Mouse (Mus musculus) testis, adult 2 months (tissue): ENCODE results near the gene Evi5l. TPM values are rescaled to one million over a fixed set of nuclear protein-coding genes. Genes with fewer than 3 reads are reported as not detected.

ENCODE experiments used
- H3K27ac ChIP-seq: fragments of 200-500 bp; 2 replicates; pipeline ENCODE4 v1.5.1; 2012; ENCODE audit warnings: low read depth, low read length; ENCODE audit not compliant: control insufficient read depth, insufficient read depth
- H3K27me3 ChIP-seq: fragments of 200-500 bp; 2 replicates; pipeline ENCODE4 v1.6.1; 2012; ENCODE audit warnings: mild to moderate bottlenecking, low read length, moderate library complexity; ENCODE audit not compliant: control insufficient read depth, insufficient read depth
- H3K36me3 ChIP-seq: fragments of 200-500 bp; 2 replicates; pipeline ENCODE4 v1.6.1; 2012; ENCODE audit warnings: mild to moderate bottlenecking, low read length; ENCODE audit not compliant: control insufficient read depth, insufficient read depth
- H3K4me1 ChIP-seq: fragments of 200-500 bp; 2 replicates; pipeline ENCODE4 v1.6.1; 2012; ENCODE audit warnings: low read length; ENCODE audit not compliant: control insufficient read depth, insufficient read depth
- H3K4me3 ChIP-seq: fragments of 200-500 bp; 2 replicates; pipeline ENCODE4 v1.5.1; 2012; ENCODE audit warnings: low read depth, mild to moderate bottlenecking, low read length, moderate library complexity, mixed read lengths; ENCODE audit not compliant: control insufficient read depth
- CTCF ChIP-seq: fragments of 200-500 bp; IDR thresholded peaks from 2 replicates; pipeline ENCODE4 v1.5.1; 2012; ENCODE audit warnings: low read depth, mild to moderate bottlenecking, inconsistent platforms, low read length, moderate library complexity; ENCODE audit not compliant: control insufficient read depth, insufficient read depth, insufficient replicate concordance
- POLR2A ChIP-seq: fragments of 200-500 bp; IDR thresholded peaks from 2 replicates; pipeline ENCODE4 v1.6.1; 2012; ENCODE audit warnings: low read depth, mild to moderate bottlenecking, inconsistent platforms, low read length, moderate library complexity; ENCODE audit not compliant: control insufficient read depth
- polyA plus RNA-seq: library from polyadenylated mRNA; depleted of rRNA; stranded (reverse); fragments of >200 nt; gene quantifications from 2 replicates; pipeline ENCODE4 v1.2.3, GENCODE M21; 2012

Evi5l gene
- polyA plus RNA-seq, 1 experiment, result 181 TPM

DNA sequence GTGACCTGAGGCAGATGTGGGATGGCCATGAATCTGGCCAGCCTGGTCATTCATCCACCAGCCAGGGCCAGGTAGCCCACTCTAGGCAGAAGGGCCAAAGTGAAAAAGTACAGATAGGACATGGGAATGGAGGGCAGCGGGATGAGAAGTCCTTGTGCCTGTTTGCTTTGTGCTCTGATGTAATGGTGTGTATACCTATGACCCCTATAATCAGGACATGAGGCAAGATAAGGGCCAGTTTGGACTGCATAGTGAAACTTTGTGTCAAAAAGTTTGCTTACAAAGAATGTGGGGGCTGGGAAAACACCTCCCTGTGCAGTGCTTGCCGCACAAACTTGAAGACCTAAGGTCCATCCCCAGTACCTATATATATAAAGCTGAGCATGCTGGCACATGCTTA is 19.8 kb downstream of the Evi5l start:
- H3K36me3 ChIP-seq, result no peaks in the 10 kb centered on the region; the same call in none of the 2 replicates
- no peak for TF ChIP-seq POLR2A
- no peak for TF ChIP-seq CTCF
- H3K4me3 ChIP-seq, result no peak overlapping the region
- H3K4me1 ChIP-seq, result no peaks in the 10 kb centered on the region; the same call in 1 of the 2 replicates
- no peak overlapping the region for H3K27ac ChIP-seq
- H3K27me3 ChIP-seq, result no peaks in the 10 kb centered on the region

- TF ChIP-seq POLR2A, result no peak
- TF ChIP-seq CTCF, result no peak
- no peaks in the 10 kb centered on the region; the same call in none of the 2 replicates for H3K36me3 ChIP-seq
- no peaks in the 10 kb centered on the region for H3K27me3 ChIP-seq
Measured at GRCm38 (mm10) chr8:4188605-4189004, 22.2 kb downstream of the Evi5l start.

GRCm38 (mm10) chr8:4189031-4189722 is 22.8 kb downstream of the Evi5l start:
- H3K27ac ChIP-seq, result no peak overlapping the region
- TF ChIP-seq POLR2A, result no peak
- TF ChIP-seq CTCF, result no peak
- H3K27me3 ChIP-seq, result no peaks in the 10 kb centered on the region
- H3K4me1 ChIP-seq, result peaks cover 6% of the 10 kb centered on the region
- no peaks in the 10 kb centered on the region; the same call in none of the 2 replicates for H3K36me3 ChIP-seq
- H3K4me3 ChIP-seq, result no peak overlapping the region

More at GRCm38 (mm10) chr8:4188605-4189004, 22.2 kb downstream of the Evi5l start:
- H3K27ac ChIP-seq, result no peak overlapping the region
- H3K4me3 ChIP-seq, result no peak overlapping the region
- H3K4me1 ChIP-seq, result peaks cover 6% of the 10 kb centered on the region

DNA sequence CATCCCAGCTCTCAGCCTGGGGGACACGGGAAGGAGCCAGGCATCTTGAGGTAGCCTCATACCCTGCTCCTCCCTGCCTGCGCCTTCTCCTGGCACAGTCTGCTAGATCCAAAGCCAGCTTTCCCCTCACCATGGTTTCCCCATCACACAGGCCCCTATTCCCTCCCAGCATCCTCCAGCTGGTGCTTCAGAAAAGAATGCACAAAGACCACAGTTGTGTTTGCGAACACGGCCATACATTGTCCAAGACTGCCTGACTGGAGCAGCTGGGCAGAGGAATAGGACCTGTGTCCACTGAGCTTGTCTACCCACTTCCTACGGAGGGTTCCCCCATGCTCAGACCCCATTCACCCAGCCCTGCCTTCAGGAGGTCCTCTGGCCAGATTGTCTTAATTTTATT is 25.9 kb downstream of the Evi5l start:
- no peak for TF ChIP-seq POLR2A
- no peak for TF ChIP-seq CTCF
- Histone ChIP-seq H3K36me3 (no peaks in the 10 kb centered on the region; the same call in none of the 2 replicates), H3K4me3 (no peak overlapping the region), H3K27me3 (no peaks in the 10 kb centered on the region), H3K27ac (no peak overlapping the region), H3K4me1 (peaks cover 6% of the 10 kb centered on the region)

DNA sequence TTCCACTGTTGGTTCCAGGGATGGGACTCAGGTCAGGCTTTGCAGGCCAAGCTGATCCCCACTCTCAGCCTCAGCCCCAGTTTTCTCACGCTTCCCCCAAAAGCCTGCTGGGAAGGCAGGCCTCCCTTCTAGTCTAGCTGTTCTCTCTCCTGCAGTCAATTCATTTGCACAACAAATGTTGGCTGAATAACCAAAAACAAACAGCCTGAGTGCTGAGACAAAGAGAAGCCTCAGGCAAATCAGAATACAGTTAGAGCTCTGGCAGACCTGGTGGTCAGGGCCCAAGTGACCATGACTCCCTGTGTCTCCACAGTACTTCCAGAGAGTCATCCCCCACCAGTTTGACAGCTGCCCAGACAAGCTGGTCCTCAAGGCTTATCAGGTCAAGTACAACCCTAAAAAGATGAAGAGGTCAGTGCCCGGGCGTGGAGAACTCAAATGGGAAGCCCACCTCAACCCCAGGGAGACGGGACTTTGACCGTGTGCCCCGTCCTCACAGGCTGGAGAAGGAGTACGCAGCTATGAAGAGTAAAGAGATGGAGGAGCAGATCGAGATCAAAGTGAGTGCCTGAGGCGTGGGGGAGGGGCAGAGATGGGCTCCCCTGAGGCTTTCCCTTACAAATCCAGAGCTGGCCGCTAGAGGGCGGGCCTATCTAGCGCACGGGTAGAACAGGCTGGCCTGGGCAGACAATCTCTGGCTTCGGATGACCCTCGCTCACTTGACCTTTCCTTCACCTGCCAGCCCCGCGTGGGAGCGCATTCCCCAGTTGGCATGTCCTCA is 26.6 kb downstream of the Evi5l start:
- no peak for TF ChIP-seq POLR2A
- peak; percentile 74 for TF ChIP-seq CTCF
- H3K27ac ChIP-seq, result no peak overlapping the region
- H3K4me1 ChIP-seq, result peaks cover 6% of the 10 kb centered on the region
- H3K36me3 ChIP-seq, result no peaks in the 10 kb centered on the region; the same call in 1 of the 2 replicates
- no peaks in the 10 kb centered on the region for H3K27me3 ChIP-seq
- no peak overlapping the region for H3K4me3 ChIP-seq

- no peak overlapping the region for H3K4me3 ChIP-seq
- peaks cover 6% of the 10 kb centered on the region for H3K4me1 ChIP-seq
- TF ChIP-seq POLR2A (no peak), CTCF (no peak)
- H3K36me3 ChIP-seq, result no peaks in the 10 kb centered on the region; the same call in 1 of the 2 replicates
- H3K27me3 ChIP-seq, result no peaks in the 10 kb centered on the region
- H3K27ac ChIP-seq, result no peak overlapping the region
Measured at GRCm38 (mm10) chr8:4193588-4193894, 27.2 kb downstream of the Evi5l start.

- TF ChIP-seq CTCF (no peak), POLR2A (no peak)
- H3K27me3 ChIP-seq, result no peaks in the 10 kb centered on the region
- H3K27ac ChIP-seq, result no peak overlapping the region
- H3K4me3 ChIP-seq, result no peak overlapping the region
- peaks cover 15% of the 10 kb centered on the region for H3K4me1 ChIP-seq
- no peaks in the 10 kb centered on the region for H3K36me3 ChIP-seq
Measured at GRCm38 (mm10) chr8:4201321-4201720, 35.0 kb downstream of the Evi5l start.
